Mouse (Mus musculus) liver, embryonic 14.5 days (tissue): ENCODE data around the gene Dkkl1. TPM values are rescaled to one million over a fixed set of nuclear protein-coding genes. Genes with fewer than 3 reads are reported as not detected.
A peak's percentile ranks its signal among the peaks of the same experiment; 100 is the strongest.

Source experiments
- ATAC-seq: fragments of 200-750 bp; cut with Nextera tagmentation; 2 replicates; pipeline ENCODE4 v1.8.0; 2017; ENCODE audit warnings: moderate number of reproducible peaks, mild to moderate bottlenecking, moderate library complexity; ENCODE audit not compliant: insufficient read depth
- DNase-seq, 3 experiments: peaks; one replicate each; pipeline ENCODE4 v3.0.0-alpha.2; 2012 to 2013; ENCODE audit warnings: low read depth in 3 of 3, low spot score in 3 of 3
- H3K27ac ChIP-seq: fragments of 300-500 bp; sonication (generic); 2 replicates; pipeline ENCODE4 v1.5.1; 2014; ENCODE audit warnings: moderate library complexity, mild to moderate bottlenecking, control low read depth, inconsistent platforms
- H3K27me3 ChIP-seq: fragments of 300-500 bp; sonication (generic); 2 replicates; pipeline ENCODE4 v1.6.1; 2014; ENCODE audit warnings: mild to moderate bottlenecking, low read length, moderate library complexity; ENCODE audit not compliant: control insufficient read depth, insufficient read depth
- H3K36me3 ChIP-seq: fragments of 300-500 bp; sonication (generic); replicated peaks from 2 replicates; pipeline ENCODE4 v1.6.1; 2014; ENCODE audit warnings: low read depth; ENCODE audit not compliant: control insufficient read depth, insufficient read depth
- H3K4me1 ChIP-seq, 2 experiments: fragments of 200-500 bp in 1 of 2; fragments of 300-500 bp in 1 of 2; sonication (generic) in 1 of 2; replicated peaks; 2 replicates each; pipeline ENCODE4 v1.6.1; 2012 to 2014; ENCODE audit warnings: antibody characterized with exemption in 1 of 2, inconsistent platforms in 1 of 2, low read length in 1 of 2; ENCODE audit not compliant: control insufficient read depth in 2 of 2, insufficient read depth in 2 of 2
- H3K4me2 ChIP-seq: fragments of 300-500 bp; sonication (generic); 2 replicates; pipeline ENCODE4 v1.6.1; 2014; ENCODE audit warnings: low read depth, mild to moderate bottlenecking, control low read depth, moderate library complexity
- H3K4me3 ChIP-seq, 2 experiments: fragments of 200-500 bp in 1 of 2; fragments of 300-500 bp in 1 of 2; sonication (generic) in 1 of 2; 2 replicates each; pipeline ENCODE4 v1.5.1; 2012 to 2014; ENCODE audit warnings: low read depth in 2 of 2, low read length in 2 of 2, mild to moderate bottlenecking in 2 of 2, control low read depth in 1 of 2, inconsistent platforms in 1 of 2, moderate library complexity in 1 of 2; ENCODE audit not compliant: insufficient read depth in 1 of 2
- H3K9ac ChIP-seq: fragments of 300-500 bp; sonication (generic); replicated peaks from 2 replicates; pipeline ENCODE4 v1.6.1; 2014; ENCODE audit warnings: mild to moderate bottlenecking, control low read depth, moderate library complexity
- H3K9me3 ChIP-seq: fragments of 300-500 bp; sonication (generic); 2 replicates; pipeline ENCODE4 v1.6.1; 2016; ENCODE audit warnings: low read length, mixed read lengths; ENCODE audit not compliant: control insufficient read depth
- CTCF ChIP-seq: IDR thresholded peaks from 2 replicates; pipeline ENCODE4 v1.5.1; 2016; ENCODE audit warnings: antibody characterized with exemption, low read depth, control low read depth
- EP300 ChIP-seq: IDR thresholded peaks from 2 replicates; pipeline ENCODE4 v1.6.1; 2016; ENCODE audit warnings: antibody characterized with exemption, low read depth
- WGBS: fragments of 180-500 bp; shearing (Covaris S2); extraction: QIAGEN DNeasy Blood & Tissue Kit; methylation state at CpG from one replicate; pipeline ENCODE4 v1.1.7; 2014; ENCODE audit not compliant: insufficient replicate concordance; 5-methylcytosine and 5-hydroxymethylcytosine counted together
- polyA plus RNA-seq, 2 experiments: library from polyadenylated mRNA; depleted of rRNA in 1 of 2; stranded (reverse) in 1 of 2; unstranded in 1 of 2; fragments of >200 nt; fragmentation: Nextera tagmentation in 1 of 2; extraction: Ambion mirVana in 1 of 2; gene quantifications; 2 replicates each; pipeline versions ENCODE4 v1.2.1 to v1.2.3; 2012 to 2014

Gene Dkkl1
- polyA plus RNA-seq, 2 experiments: 1.1 to 2.1 TPM

- Histone ChIP-seq H3K4me1 (no peaks in the 10 kb centered on the region), H3K27me3 (no peaks in the 10 kb centered on the region), H3K9ac (no peak overlapping the region), H3K36me3 (no peaks in the 10 kb centered on the region), H3K4me3 (no peak overlapping the region), H3K4me2 (no peak overlapping the region), H3K9me3 (no peaks in the 10 kb centered on the region), H3K27ac (no peak overlapping the region)
- WGBS: 43% methylated on average over 3 of the region's 3 CpGs
- no peak for DNase-seq
- peak; percentile 5; the same call in 1 of the 2 replicates for TF ChIP-seq CTCF
- TF ChIP-seq EP300: no peak
- ATAC-seq: no peak
Observed at GRCm38 (mm10) chr7:45247666-45248065, 35.7 kb upstream of the Dkkl1 start.

- Histone ChIP-seq H3K9me3 (no peaks in the 10 kb centered on the region), H3K4me2 (peak overlapping the region; percentile 24; the same call in 1 of the 2 replicates), H3K9ac (no peak overlapping the region), H3K27ac (no peak overlapping the region), H3K4me1 (peaks cover 0 to 7% of the 10 kb centered on the region in 2 experiments; a peak in 1 of 4 replicates), H3K27me3 (no peaks in the 10 kb centered on the region), H3K36me3 (no peaks in the 10 kb centered on the region), H3K4me3 (no peak overlapping the region)
- no peak for ATAC-seq
- no peak for DNase-seq
- whole genome bisulfite sequencing: 76% methylated on average over 6 of the region's 6 CpGs
- TF ChIP-seq EP300: no peak
- no peak for TF ChIP-seq CTCF
Observed at GRCm38 (mm10) chr7:45241389-45241749, 29.4 kb upstream of the Dkkl1 start.

GRCm38 (mm10) chr7:45240633-45241388 is 28.9 kb upstream of the Dkkl1 start, which contains the start of gene Slc6a16:
Gene Slc6a16 (plus strand): TSS chr7:45241085.
- DNase-seq: no peak
- Histone ChIP-seq H3K36me3 (no peaks in the 10 kb centered on the region), H3K4me2 (peak within 1 kb of the TSS; percentile 24), H3K4me3 (no peak within 1 kb of the TSS), H3K27me3 (no peaks in the 10 kb centered on the region), H3K9me3 (no peaks in the 10 kb centered on the region), H3K9ac (no peak within 1 kb of the TSS), H3K27ac (no peak within 1 kb of the TSS), H3K4me1 (peaks cover 0 to 7% of the 10 kb centered on the region in 2 experiments; a peak in 1 of 4 replicates)
- WGBS: 47% methylated on average over 50 of the region's 53 CpGs
- TF ChIP-seq CTCF (no peak), EP300 (no peak)
- ATAC-seq: no peak

GRCm38 (mm10) chr7:45240109-45240508 is 28.2 kb upstream of the Dkkl1 start:
- DNase-seq: no peak
- ATAC-seq: no peak
- Histone ChIP-seq H3K9ac (no peak overlapping the region), H3K9me3 (no peaks in the 10 kb centered on the region), H3K27me3 (no peaks in the 10 kb centered on the region), H3K27ac (no peak overlapping the region), H3K4me2 (no peak overlapping the region), H3K4me3 (no peak overlapping the region), H3K4me1 (peaks cover 0 to 7% of the 10 kb centered on the region in 2 experiments; a peak in 1 of 4 replicates), H3K36me3 (no peaks in the 10 kb centered on the region)
- WGBS: 66% methylated on average over 7 of the region's 7 CpGs
- TF ChIP-seq CTCF: no peak
- no peak for TF ChIP-seq EP300

GRCm38 (mm10) chr7:45238723-45239496 is 27.0 kb upstream of the Dkkl1 start, which contains the start of gene Cd37:
Gene Cd37 (minus strand): TSS chr7:45239115.
- peak; percentile 79 for ATAC-seq
- WGBS: 7% methylated on average over 20 of the region's 20 CpGs
- Histone ChIP-seq H3K9me3 (no peaks in the 10 kb centered on the region), H3K4me1 (peaks cover 0 to 13% of the 10 kb centered on the region in 2 experiments; a peak in 2 of 4 replicates), H3K27me3 (no peaks in the 10 kb centered on the region), H3K36me3 (no peaks in the 10 kb centered on the region), H3K9ac (peak within 1 kb of the TSS; percentile 66), H3K27ac (peak within 1 kb of the TSS; percentile 33; the same call in 1 of the 2 replicates), H3K4me3 (peak within 1 kb of the TSS; percentile 50 to 61), H3K4me2 (peak within 1 kb of the TSS; percentile 70)
- DNase-seq: peak; percentile 36 to 62 (median 42)
- no peak for TF ChIP-seq EP300
- TF ChIP-seq CTCF: no peak
